Mouse (Mus musculus): ENCODE measurements around the gene Clk3.
A peak's percentile ranks its signal among the peaks of the same experiment; 100 is the strongest.
"Not testable (repeated sequence)": the region's sequence is repeated elsewhere in the genome, so short reads cannot be mapped to it uniquely, and the experiment has no call there.

The Clk3 gene

GRCm38 (mm10) chr9:57723315-57723715 is 42.3 kb downstream of the Clk3 start:
- peak; percentile 72 for DNase-seq (ENCODE audit: low read depth)

GRCm38 (mm10) chr9:57722371-57722770 is 43.3 kb downstream of the Clk3 start:
- DNase-seq (ENCODE audit: low read depth), result no peak

- DNase-seq (ENCODE audit: low read depth), result no peak
These were observed 44.9 kb downstream of the Clk3 start for GRCm38 (mm10) chr9:57720736-57721135.

- DNase-seq (ENCODE audit: low read depth), result no peak
These were observed 47.3 kb downstream of the Clk3 start for GRCm38 (mm10) chr9:57718408-57718807.

- DNase-seq (ENCODE audit: low read depth), result peak; percentile 17
These were observed 53.5 kb downstream of the Clk3 start for GRCm38 (mm10) chr9:57712194-57712593.

- not testable (repeated sequence) for DNase-seq (ENCODE audit: low read depth)
These were observed 55.4 kb downstream of the Clk3 start for GRCm38 (mm10) chr9:57710214-57710613.

GRCm38 (mm10) chr9:57708720-57709274 is 56.9 kb downstream of the Clk3 start:
- no peak for DNase-seq (ENCODE audit: low read depth)

GRCm38 (mm10) chr9:57708068-57708719 is 57.5 kb downstream of the Clk3 start, which contains the start of gene Edc3:
Edc3 (plus strand) TSS chr9:57708540.
- DNase-seq (ENCODE audit: low read depth), result peak; percentile 96

GRCm38 (mm10) chr9:57706496-57706895 is 59.2 kb downstream of the Clk3 start:
- no peak for DNase-seq (ENCODE audit: low read depth)

Data from 416B (cell line).